Mouse (Mus musculus) neural tube, embryonic 10.5 days (tissue): ENCODE results near the gene Vwa3b.

ENCODE experiments used
- DNase-seq: peaks from one replicate; pipeline ENCODE4 v3.0.0-alpha.2; 2017; ENCODE audit warnings: low spot score; ENCODE audit errors: extremely low spot score

Gene Vwa3b

GRCm38 (mm10) chr1:37222002-37222401 lies 195.6 kb downstream of the Vwa3b start:
- no peak for DNase-seq

- no peak for DNase-seq
Measured at GRCm38 (mm10) chr1:37230404-37230803, 204.0 kb downstream of the Vwa3b start.

- DNase-seq: no peak
Measured at GRCm38 (mm10) chr1:37231295-37231701, 204.9 kb downstream of the Vwa3b start.
